Mouse (Mus musculus): ENCODE measurements at regions not wholly inside any gene's neighbourhood (a gene's known extent, or its start where the extent isn't known, plus 50 kb on each side); places are given as distances from the start of the nearest gene placed in this dataset.

GRCm38 (mm10) chr7:136345051-136345450, 549.4 kb upstream of the Mgmt start:
- Histone ChIP-seq H3K4me2 (replicated peaks; ENCODE audit: low read depth, low read length) (no peak overlapping the region), H3K9ac (replicated peaks; ENCODE audit: low read depth, low read length) (no peak overlapping the region), H3K9me3 (ENCODE audit: control insufficient read depth, low read depth, low read length) (no peaks in the 10 kb centered on the region), H3K27ac (ENCODE audit: low read length) (no peak overlapping the region), H3K36me3 (ENCODE audit: control insufficient read depth, insufficient read depth, low read length) (no peaks in the 10 kb centered on the region), H3K4me3 (ENCODE audit: low read depth, low read length) (no peak overlapping the region), H3K4me1 (ENCODE audit: control insufficient read depth, insufficient read depth, low read length) (peaks cover 7% of the 10 kb centered on the region; the same call in 1 of the 2 replicates), H3K27me3 (ENCODE audit: control insufficient read depth, insufficient read depth, low read length) (no peaks in the 10 kb centered on the region)
- no peak for ATAC-seq (ENCODE audit: insufficient number of reproducible peaks, insufficient read depth, low FRiP score, low read depth)
- 52% methylated on average over 3 of the region's 3 CpGs for WGBS

- Histone ChIP-seq H3K36me3 (ENCODE audit: control insufficient read depth, insufficient read depth, low read length) (no peaks in the 10 kb centered on the region), H3K27me3 (ENCODE audit: control insufficient read depth, insufficient read depth, low read length) (no peaks in the 10 kb centered on the region), H3K4me1 (ENCODE audit: control insufficient read depth, insufficient read depth, low read length) (peaks cover 7% of the 10 kb centered on the region; the same call in 1 of the 2 replicates), H3K27ac (ENCODE audit: low read length) (no peak overlapping the region), H3K9me3 (ENCODE audit: control insufficient read depth, low read depth, low read length) (no peaks in the 10 kb centered on the region), H3K9ac (replicated peaks; ENCODE audit: low read depth, low read length) (no peak overlapping the region), H3K4me3 (ENCODE audit: low read depth, low read length) (no peak overlapping the region), H3K4me2 (replicated peaks; ENCODE audit: low read depth, low read length) (no peak overlapping the region)
- ATAC-seq (ENCODE audit: insufficient number of reproducible peaks, insufficient read depth, low FRiP score, low read depth): no peak
- WGBS: 55% methylated on average over 4 of the region's 4 CpGs
Measured at GRCm38 (mm10) chr7:136346531-136346930, 547.9 kb upstream of the Mgmt start.

- Histone ChIP-seq H3K27me3 (ENCODE audit: control insufficient read depth, insufficient read depth, low read length) (no peaks in the 10 kb centered on the region), H3K36me3 (ENCODE audit: control insufficient read depth, insufficient read depth, low read length) (no peaks in the 10 kb centered on the region), H3K27ac (ENCODE audit: low read length) (no peak overlapping the region), H3K9ac (replicated peaks; ENCODE audit: low read depth, low read length) (no peak overlapping the region), H3K4me1 (ENCODE audit: control insufficient read depth, insufficient read depth, low read length) (no peaks in the 10 kb centered on the region), H3K4me3 (ENCODE audit: low read depth, low read length) (no peak overlapping the region), H3K4me2 (replicated peaks; ENCODE audit: low read depth, low read length) (no peak overlapping the region), H3K9me3 (ENCODE audit: control insufficient read depth, low read depth, low read length) (no peaks in the 10 kb centered on the region)
- WGBS: 36% methylated on average over 1 of the region's 1 CpGs
- no peak for ATAC-seq (ENCODE audit: insufficient number of reproducible peaks, insufficient read depth, low FRiP score, low read depth)
Measured at GRCm38 (mm10) chr7:136348309-136348708, 546.1 kb upstream of the Mgmt start.

GRCm38 (mm10) chr7:136349651-136350050, 544.8 kb upstream of the Mgmt start:
- Histone ChIP-seq H3K4me1 (ENCODE audit: control insufficient read depth, insufficient read depth, low read length) (no peaks in the 10 kb centered on the region), H3K4me3 (ENCODE audit: low read depth, low read length) (no peak overlapping the region), H3K27ac (ENCODE audit: low read length) (no peak overlapping the region), H3K27me3 (ENCODE audit: control insufficient read depth, insufficient read depth, low read length) (no peaks in the 10 kb centered on the region), H3K4me2 (replicated peaks; ENCODE audit: low read depth, low read length) (no peak overlapping the region), H3K36me3 (ENCODE audit: control insufficient read depth, insufficient read depth, low read length) (no peaks in the 10 kb centered on the region), H3K9ac (replicated peaks; ENCODE audit: low read depth, low read length) (no peak overlapping the region), H3K9me3 (ENCODE audit: control insufficient read depth, low read depth, low read length) (no peaks in the 10 kb centered on the region)
- no peak for ATAC-seq (ENCODE audit: insufficient number of reproducible peaks, insufficient read depth, low FRiP score, low read depth)
- 88% methylated on average over 14 of the region's 14 CpGs for WGBS

DNA sequence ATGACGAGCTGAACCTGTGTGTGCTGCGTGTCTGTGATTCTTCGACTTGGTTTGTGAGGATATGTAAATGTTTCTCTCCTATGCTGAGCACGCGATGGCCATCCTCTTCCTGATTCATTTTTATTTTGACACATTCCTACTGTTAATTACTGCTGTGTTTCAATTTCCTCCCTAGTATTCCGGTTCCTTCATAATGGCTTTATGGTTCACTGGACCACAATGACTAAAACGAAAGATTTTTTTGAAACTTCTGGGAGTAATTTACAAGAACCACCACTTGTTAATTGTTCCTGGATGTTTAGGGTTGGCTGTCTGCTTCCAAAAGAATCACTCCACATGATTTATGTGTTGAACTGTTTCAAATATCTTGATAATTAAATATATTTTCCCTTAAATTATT, 537.4 kb upstream of the Mgmt start:
- no peaks in the 10 kb centered on the region for H3K27me3 ChIP-seq (ENCODE audit: control insufficient read depth, insufficient read depth, low read length)
- no peak overlapping the region for H3K4me3 ChIP-seq (ENCODE audit: low read depth, low read length)
- H3K4me1 ChIP-seq (ENCODE audit: control insufficient read depth, insufficient read depth, low read length): no peaks in the 10 kb centered on the region
- ATAC-seq (ENCODE audit: insufficient number of reproducible peaks, insufficient read depth, low FRiP score, low read depth): no peak
- H3K9me3 ChIP-seq (ENCODE audit: control insufficient read depth, low read depth, low read length): no peaks in the 10 kb centered on the region
- no peak overlapping the region for H3K4me2 ChIP-seq (replicated peaks; ENCODE audit: low read depth, low read length)
- no peak overlapping the region for H3K9ac ChIP-seq (replicated peaks; ENCODE audit: low read depth, low read length)
- 50% methylated on average over 7 of the region's 7 CpGs for WGBS
- H3K36me3 ChIP-seq (ENCODE audit: control insufficient read depth, insufficient read depth, low read length): no peaks in the 10 kb centered on the region
- no peak overlapping the region for H3K27ac ChIP-seq (ENCODE audit: low read length)

DNA sequence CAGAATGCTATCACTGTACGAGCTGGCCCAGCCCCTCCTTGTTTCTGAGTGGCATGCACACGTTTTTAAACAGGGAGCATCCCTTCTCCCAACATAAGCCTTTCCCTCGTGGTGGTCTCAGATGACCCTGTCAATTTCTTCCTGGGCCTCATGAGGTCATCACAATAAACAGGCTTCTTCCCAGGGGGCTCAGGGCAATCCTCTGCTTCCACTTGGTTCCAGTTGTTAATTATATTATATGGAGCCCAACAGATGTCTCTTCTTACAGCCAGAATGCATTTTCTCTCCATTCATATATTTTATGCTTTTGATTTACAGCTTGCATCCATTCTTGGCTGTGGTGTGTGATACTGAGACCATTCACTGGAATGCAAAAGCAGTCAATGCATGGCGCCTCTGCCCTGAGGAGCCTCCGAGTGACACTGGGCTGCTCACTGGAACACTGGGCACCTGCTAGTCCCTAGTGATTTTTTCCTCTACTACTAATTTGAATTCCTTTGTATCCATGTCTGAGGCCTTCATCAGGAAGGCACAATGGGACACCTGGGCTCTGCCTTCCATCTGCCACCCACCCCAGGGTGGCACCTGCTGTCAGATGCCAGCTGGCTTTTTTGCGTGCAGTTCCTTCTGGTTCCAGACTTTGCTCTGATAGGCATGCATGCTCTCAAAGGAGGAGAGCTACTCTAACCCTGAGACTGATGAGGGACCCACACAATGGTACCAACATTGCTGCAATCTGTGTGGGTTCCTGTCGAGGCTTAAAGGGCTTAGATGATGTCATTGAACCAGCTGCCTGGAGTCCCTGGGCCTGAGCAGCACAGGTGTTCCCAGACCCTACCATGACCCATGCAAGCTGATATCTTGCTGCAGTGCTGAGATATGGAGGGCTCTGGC, 528.8 kb upstream of the Mgmt start:
- H3K4me2 ChIP-seq (replicated peaks; ENCODE audit: low read depth, low read length): no peak overlapping the region
- no peak overlapping the region for H3K9ac ChIP-seq (replicated peaks; ENCODE audit: low read depth, low read length)
- no peak for ATAC-seq (ENCODE audit: insufficient number of reproducible peaks, insufficient read depth, low FRiP score, low read depth)
- H3K27ac ChIP-seq (ENCODE audit: low read length): no peak overlapping the region
- H3K9me3 ChIP-seq (ENCODE audit: control insufficient read depth, low read depth, low read length): no peaks in the 10 kb centered on the region
- no peaks in the 10 kb centered on the region for H3K4me1 ChIP-seq (ENCODE audit: control insufficient read depth, insufficient read depth, low read length)
- H3K27me3 ChIP-seq (ENCODE audit: control insufficient read depth, insufficient read depth, low read length): no peaks in the 10 kb centered on the region
- no peak overlapping the region for H3K4me3 ChIP-seq (ENCODE audit: low read depth, low read length)
- no peaks in the 10 kb centered on the region for H3K36me3 ChIP-seq (ENCODE audit: control insufficient read depth, insufficient read depth, low read length)
- 60% methylated on average over 7 of the region's 7 CpGs for WGBS

DNA sequence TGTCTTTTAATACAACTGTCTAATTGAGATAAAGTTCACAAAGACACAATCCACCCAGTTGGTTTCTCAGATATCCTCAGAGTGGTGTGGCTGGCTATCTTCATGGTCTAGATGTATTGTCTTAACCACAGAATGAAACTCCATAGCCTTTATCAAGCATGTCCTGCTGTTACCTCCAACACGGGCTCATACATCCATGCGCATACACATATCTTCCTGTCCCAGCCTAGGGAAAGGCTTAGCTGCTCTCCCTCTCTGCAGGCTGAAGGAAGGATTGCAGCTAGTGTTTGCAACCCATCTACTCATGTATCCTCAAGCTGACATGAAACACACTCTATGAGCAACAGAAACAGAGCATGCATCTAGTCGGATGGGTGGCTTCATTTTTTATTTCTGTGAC, 517.2 kb upstream of the Mgmt start:
- no peak overlapping the region for H3K27ac ChIP-seq (ENCODE audit: low read length)
- no peak overlapping the region for H3K9ac ChIP-seq (replicated peaks; ENCODE audit: low read depth, low read length)
- H3K4me2 ChIP-seq (replicated peaks; ENCODE audit: low read depth, low read length): no peak overlapping the region
- 80% methylated on average over 3 of the region's 3 CpGs for WGBS
- peaks cover 3% of the 10 kb centered on the region; the same call in 1 of the 2 replicates for H3K4me1 ChIP-seq (ENCODE audit: control insufficient read depth, insufficient read depth, low read length)
- no peaks in the 10 kb centered on the region for H3K9me3 ChIP-seq (ENCODE audit: control insufficient read depth, low read depth, low read length)
- no peaks in the 10 kb centered on the region for H3K36me3 ChIP-seq (ENCODE audit: control insufficient read depth, insufficient read depth, low read length)
- H3K4me3 ChIP-seq (ENCODE audit: low read depth, low read length): no peak overlapping the region
- no peaks in the 10 kb centered on the region for H3K27me3 ChIP-seq (ENCODE audit: control insufficient read depth, insufficient read depth, low read length)
- no peak for ATAC-seq (ENCODE audit: insufficient number of reproducible peaks, insufficient read depth, low FRiP score, low read depth)

- Histone ChIP-seq H3K27ac (ENCODE audit: low read length) (no peak overlapping the region), H3K27me3 (ENCODE audit: control insufficient read depth, insufficient read depth, low read length) (no peaks in the 10 kb centered on the region), H3K4me2 (replicated peaks; ENCODE audit: low read depth, low read length) (no peak overlapping the region), H3K9me3 (ENCODE audit: control insufficient read depth, low read depth, low read length) (no peaks in the 10 kb centered on the region), H3K36me3 (ENCODE audit: control insufficient read depth, insufficient read depth, low read length) (no peaks in the 10 kb centered on the region), H3K4me1 (ENCODE audit: control insufficient read depth, insufficient read depth, low read length) (peaks cover 3% of the 10 kb centered on the region; the same call in 1 of the 2 replicates), H3K9ac (replicated peaks; ENCODE audit: low read depth, low read length) (no peak overlapping the region), H3K4me3 (ENCODE audit: low read depth, low read length) (no peak overlapping the region)
- ATAC-seq (ENCODE audit: insufficient number of reproducible peaks, insufficient read depth, low FRiP score, low read depth): no peak
- WGBS: 66% methylated on average over 8 of the region's 8 CpGs
Measured at GRCm38 (mm10) chr7:136377742-136378141, 516.7 kb upstream of the Mgmt start.

GRCm38 (mm10) chr7:136378321-136378720, 516.1 kb upstream of the Mgmt start:
- WGBS: 47% methylated on average over 4 of the region's 4 CpGs
- Histone ChIP-seq H3K4me3 (ENCODE audit: low read depth, low read length) (no peak overlapping the region), H3K9me3 (ENCODE audit: control insufficient read depth, low read depth, low read length) (no peaks in the 10 kb centered on the region), H3K27me3 (ENCODE audit: control insufficient read depth, insufficient read depth, low read length) (no peaks in the 10 kb centered on the region), H3K9ac (replicated peaks; ENCODE audit: low read depth, low read length) (no peak overlapping the region), H3K36me3 (ENCODE audit: control insufficient read depth, insufficient read depth, low read length) (no peaks in the 10 kb centered on the region), H3K4me1 (ENCODE audit: control insufficient read depth, insufficient read depth, low read length) (peaks cover 3% of the 10 kb centered on the region; the same call in 1 of the 2 replicates), H3K4me2 (replicated peaks; ENCODE audit: low read depth, low read length) (no peak overlapping the region), H3K27ac (ENCODE audit: low read length) (no peak overlapping the region)
- ATAC-seq (ENCODE audit: insufficient number of reproducible peaks, insufficient read depth, low FRiP score, low read depth): no peak
